8 mouse cellular contexts compared by ENCODE assay signal in genomic region chr4:151283092-151283741, GRCm38 (mm10).
DNase-seq lines count a peak whose midpoint lies in the region; ATAC-seq and TF ChIP-seq lines count a peak whose summit lies in the region.

No protein-coding gene starts in this region.

- peak; percentile 61 for TF ChIP-seq CTCF in C2C12 (IDR thresholded peaks at IDR 0.05; ENCODE audit: control insufficient read depth, insufficient read depth, insufficient read length)

- H3ac ChIP-seq in C2C12 (ENCODE audit: control insufficient read depth, insufficient read length, low read depth) = no peak overlapping the region

- 0 out of 2 replicates have a peak, but pooled peaks cover 1% of the 10 kb centered on the region for H3K4me1 ChIP-seq in forebrain, embryonic 11.5 days (replicated peaks; ENCODE audit: control insufficient read depth, insufficient read depth, low read length)
- H3K4me1 ChIP-seq in forebrain, embryonic 16.5 days (replicated peaks; ENCODE audit: control insufficient read depth, insufficient read depth, low read length) = peaks cover 11% of the 10 kb centered on the region; the same call in 1 of the 2 replicates

- no peaks in the 10 kb centered on the region for H3K36me3 ChIP-seq in forebrain, embryonic 11.5 days (ENCODE audit: control insufficient read depth, insufficient read depth, low read length)
- no peaks in the 10 kb centered on the region for H3K36me3 ChIP-seq in forebrain, embryonic 16.5 days (ENCODE audit: control insufficient read depth, insufficient read depth)
- no peaks in the 10 kb centered on the region for H3K36me3 ChIP-seq in C2C12 (ENCODE audit: control insufficient read depth, insufficient read depth)
- H3K36me3 ChIP-seq in splenic B cell, adult 2 months (ENCODE audit: control insufficient read depth, insufficient read depth, low read length, poor library complexity, severe bottlenecking) = no peaks in the 10 kb centered on the region

- no peak overlapping the region for H3K4me2 ChIP-seq in forebrain, embryonic 11.5 days (ENCODE audit: low read depth, low read length, severe bottlenecking)
- no peak overlapping the region for H3K4me2 ChIP-seq in forebrain, embryonic 16.5 days (ENCODE audit: low read length)

- no peak overlapping the region for H3K27ac ChIP-seq in forebrain, embryonic 11.5 days (ENCODE audit: low read depth, low read length)
- no peak overlapping the region for H3K27ac ChIP-seq in forebrain, embryonic 16.5 days (ENCODE audit: low read length)

- H3K27me3 ChIP-seq in forebrain, embryonic 11.5 days (ENCODE audit: control insufficient read depth, insufficient read depth, low read length) = no peaks in the 10 kb centered on the region
- H3K27me3 ChIP-seq in forebrain, embryonic 16.5 days (replicated peaks; ENCODE audit: control insufficient read depth, insufficient read depth, low read length) = peaks cover 23% of the 10 kb centered on the region
- H3K27me3 ChIP-seq in C2C12 (ENCODE audit: control insufficient read depth, insufficient read depth, insufficient read length) = no peaks in the 10 kb centered on the region
- no peaks in the 10 kb centered on the region for H3K27me3 ChIP-seq in splenic B cell, adult 2 months (ENCODE audit: control insufficient read depth, insufficient read depth, low read length, poor library complexity, severe bottlenecking)

- no peaks in the 10 kb centered on the region for H3K79me2 ChIP-seq in C2C12 (ENCODE audit: control insufficient read depth, insufficient read depth)

- H3K4me3 ChIP-seq in forebrain, embryonic 11.5 days (ENCODE audit: low read depth, low read length) = no peak overlapping the region
- H3K4me3 ChIP-seq in forebrain, embryonic 16.5 days (replicated peaks; ENCODE audit: low read length) = no peak overlapping the region
- H3K4me3 ChIP-seq in C2C12 (ENCODE audit: insufficient read depth, poor library complexity, severe bottlenecking) = no peak overlapping the region

- no peak overlapping the region for H3K9ac ChIP-seq in forebrain, embryonic 11.5 days (ENCODE audit: low read length)
- no peak overlapping the region for H3K9ac ChIP-seq in forebrain, embryonic 16.5 days (replicated peaks; ENCODE audit: low read depth, low read length)

- peak; percentile 81 for DNase-seq in forebrain, embryonic 11.5 days (ENCODE audit: low spot score)
- DNase-seq in c-Kit-positive CD71-positive TER-119-negative erythroid progenitor cells, embryonic 14.5 days (ENCODE audit: low read depth) = peak; percentile 16
- peak; percentile 54 for DNase-seq in gastrocnemius, adult 18-20 months (ENCODE audit: low spot score)
- DNase-seq in layer of hippocampus, adult 18-20 months (ENCODE audit: low spot score in 2 of 2) = peak; percentile 32 to 86
- DNase-seq in lung, postnatal 14 days = peak; percentile 62
- peak; percentile 42 for DNase-seq in splenic B cell, adult 2 months (ENCODE audit: low read depth, low spot score)

- no peaks in the 10 kb centered on the region for H3K9me3 ChIP-seq in forebrain, embryonic 11.5 days (ENCODE audit: control insufficient read depth, low read length)
- no peaks in the 10 kb centered on the region for H3K9me3 ChIP-seq in forebrain, embryonic 16.5 days (ENCODE audit: control insufficient read depth, low read length)

- H3K79me3 ChIP-seq in C2C12 (ENCODE audit: low read depth) = no peaks in the 10 kb centered on the region

- ATAC-seq in forebrain, embryonic 11.5 days (replicated peaks; ENCODE audit: low FRiP score) = no peak
- no peak for ATAC-seq in forebrain, embryonic 16.5 days

- WGBS in forebrain, embryonic 11.5 days = 34% methylated on average over 16 of the region's 16 CpGs
- WGBS in forebrain, embryonic 16.5 days = 25% methylated on average over 16 of the region's 16 CpGs

TF ChIP-seq in C2C12, 6 proteins besides CTCF, POLR2A, EP300 and RAD21:
- no peak for TF ChIP-seq FOSL1 (IDR thresholded peaks at IDR 0.05; ENCODE audit: insufficient read depth, low read length, poor library complexity, severe bottlenecking)
- no peak for TF ChIP-seq MYOG (IDR thresholded peaks at IDR 0.05; ENCODE audit: control insufficient read depth, extremely low read depth, insufficient read length)
- no peak for TF ChIP-seq MYOD1 (IDR thresholded peaks at IDR 0.05; ENCODE audit: control insufficient read depth, insufficient read length, low read depth)
- no peak for TF ChIP-seq USF1 (IDR thresholded peaks at IDR 0.05; ENCODE audit: low read depth)
- TF ChIP-seq CEBPB (IDR thresholded peaks at IDR 0.05; ENCODE audit: low read depth) = no peak
- TF ChIP-seq MAX (IDR thresholded peaks at IDR 0.05) = no peak

Comparison
In these comparisons a context has a peak if more than half of its experiments do, and no peak if none do; other contexts are left out.
1. DNase-seq: peak in every context shown above with its lines; median percentile 81 in forebrain, embryonic 11.5 days; 62 in lung, postnatal 14 days; 59 in layer of hippocampus, adult 18-20 months; 54 in gastrocnemius, adult 18-20 months; 42 in splenic B cell, adult 2 months; 16 in c-Kit-positive CD71-positive TER-119-negative erythroid progenitor cells, embryonic 14.5 days.